Mouse (Mus musculus): Measurements from ENCODE around the gene Mast3. TPM values are rescaled to one million over a fixed set of nuclear protein-coding genes. Genes with fewer than 3 reads are reported as not detected.

Gene Mast3
- polyA plus RNA-seq, 1 experiment = 32.5 TPM

DNA sequence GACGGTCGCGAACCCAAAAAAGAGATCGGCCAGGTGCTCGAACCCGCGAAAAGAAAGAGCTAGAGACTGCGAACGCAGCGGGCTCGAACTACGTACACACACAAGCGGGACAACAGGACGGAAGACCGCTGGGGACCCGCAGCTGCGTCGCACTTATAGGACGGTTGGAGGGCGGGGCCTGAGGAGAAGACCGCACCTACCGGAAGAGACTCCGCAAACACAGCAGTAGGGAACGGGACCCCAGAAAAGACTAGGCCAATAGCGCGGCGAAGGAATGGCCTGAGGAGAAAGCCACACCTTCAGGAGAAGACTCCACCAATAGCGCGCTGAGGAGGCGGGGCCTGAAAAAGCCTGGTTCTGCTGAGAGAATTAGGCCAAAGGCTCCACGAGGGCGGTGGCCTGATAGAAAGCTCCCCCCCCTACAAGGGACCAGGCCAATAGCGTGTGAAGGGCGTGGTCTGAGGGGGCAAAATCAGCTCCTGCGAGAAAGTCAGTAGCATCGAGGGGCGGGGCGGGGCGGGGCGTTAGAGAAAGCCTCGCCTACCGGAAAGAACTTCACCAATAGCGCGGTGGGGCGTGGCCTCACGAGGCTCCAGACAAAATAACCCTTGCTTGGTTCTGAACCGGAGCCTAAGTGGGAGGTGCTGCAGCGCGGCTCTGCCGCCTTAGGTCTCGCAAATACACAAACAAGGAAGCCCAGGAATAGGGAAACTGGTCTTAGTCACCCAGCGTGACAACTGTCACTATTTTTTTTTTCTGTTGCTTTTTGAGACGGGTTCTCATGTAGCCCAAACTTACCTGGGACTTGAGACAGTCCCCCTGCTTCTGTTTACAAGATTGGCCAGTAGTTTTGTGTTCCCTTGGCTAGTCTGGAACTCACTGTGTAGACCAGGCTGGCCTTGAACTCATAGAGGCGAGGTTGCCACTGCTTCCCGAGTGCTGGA lies 34.8 kb upstream of the Mast3 start, which contains the start of gene Arrdc2:
TSS of gene Arrdc2 (minus strand) at position 313 of the 944 bp plus-strand sequence.
- Histone ChIP-seq H3K79me3 (ENCODE audit: low read depth) (peaks cover 2% of the 10 kb centered on the region), H3K36me3 (ENCODE audit: control insufficient read depth, insufficient read depth) (no peaks in the 10 kb centered on the region), H3K4me3 (ENCODE audit: insufficient read depth, poor library complexity, severe bottlenecking) (peak within 1 kb of the TSS; percentile 49), H3ac (ENCODE audit: control insufficient read depth, insufficient read length, low read depth) (peak within 1 kb of the TSS; percentile 87), H3K27me3 (ENCODE audit: control insufficient read depth, insufficient read depth, insufficient read length) (peaks cover 6% of the 10 kb centered on the region), H3K79me2 (ENCODE audit: control insufficient read depth, insufficient read depth) (no peaks in the 10 kb centered on the region)
- no peak for TF ChIP-seq FOSL1 (IDR thresholded peaks at IDR 0.05; ENCODE audit: insufficient read depth, low read length, poor library complexity, severe bottlenecking)
- no peak for TF ChIP-seq MYOG (IDR thresholded peaks at IDR 0.05; ENCODE audit: control insufficient read depth, extremely low read depth, insufficient read length)
- no peak for TF ChIP-seq MYOD1 (IDR thresholded peaks at IDR 0.05; ENCODE audit: control insufficient read depth, insufficient read length, low read depth)
- TF ChIP-seq CTCF (IDR thresholded peaks at IDR 0.05; ENCODE audit: control insufficient read depth, insufficient read depth, insufficient read length) = no peak
- TF ChIP-seq USF1 (IDR thresholded peaks at IDR 0.05; ENCODE audit: low read depth) = no peak
- TF ChIP-seq CEBPB (IDR thresholded peaks at IDR 0.05; ENCODE audit: low read depth) = no peak
- TF ChIP-seq MAX (IDR thresholded peaks at IDR 0.05) = no peak

DNA sequence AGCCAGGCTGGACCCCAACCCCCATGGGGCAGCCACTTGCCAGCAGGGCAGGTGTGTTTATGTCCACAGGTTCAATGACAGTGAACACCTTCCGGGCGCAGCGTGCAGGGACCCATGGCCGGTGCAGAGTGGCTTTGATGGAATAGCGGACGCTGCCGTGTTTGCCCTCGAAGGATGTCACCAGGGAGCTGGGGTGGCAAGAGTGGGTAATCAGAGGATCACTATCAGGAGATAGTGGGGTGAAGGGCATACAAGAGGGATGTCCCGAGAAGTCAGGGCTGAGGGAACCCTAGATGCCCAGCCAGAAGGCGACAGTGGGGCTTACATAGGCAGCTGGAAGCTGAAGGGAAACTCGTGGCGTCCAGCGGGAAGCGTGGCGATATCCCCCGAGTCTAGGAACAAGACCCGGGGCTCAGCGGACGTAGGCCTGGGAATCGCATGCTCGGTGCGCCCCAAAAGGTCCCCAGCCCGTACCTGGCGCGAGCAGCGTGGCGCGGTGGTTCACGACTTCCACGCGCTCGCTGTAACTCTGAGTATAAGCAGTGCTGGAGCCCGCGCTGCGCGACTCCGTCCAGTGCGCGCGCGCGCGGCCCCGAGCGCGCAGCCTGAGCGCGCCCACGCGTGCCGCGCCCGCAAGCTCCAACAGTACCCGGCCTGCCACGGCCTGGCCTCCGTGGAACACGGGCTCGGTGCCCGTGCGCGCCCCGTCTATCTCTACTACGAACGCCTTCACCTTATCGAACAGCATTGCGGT lies 34.0 kb upstream of the Mast3 start:
- Histone ChIP-seq H3K79me2 (ENCODE audit: control insufficient read depth, insufficient read depth) (no peaks in the 10 kb centered on the region), H3K79me3 (ENCODE audit: low read depth) (peaks cover 2% of the 10 kb centered on the region), H3K4me3 (ENCODE audit: insufficient read depth, poor library complexity, severe bottlenecking) (peak overlapping the region; percentile 49), H3ac (ENCODE audit: control insufficient read depth, insufficient read length, low read depth) (peak overlapping the region; percentile 87), H3K27me3 (ENCODE audit: control insufficient read depth, insufficient read depth, insufficient read length) (peaks cover 6% of the 10 kb centered on the region), H3K36me3 (ENCODE audit: control insufficient read depth, insufficient read depth) (no peaks in the 10 kb centered on the region)
- TF ChIP-seq MAX (IDR thresholded peaks at IDR 0.05) = no peak
- no peak for TF ChIP-seq MYOG (IDR thresholded peaks at IDR 0.05; ENCODE audit: control insufficient read depth, extremely low read depth, insufficient read length)
- TF ChIP-seq CTCF (IDR thresholded peaks at IDR 0.05; ENCODE audit: control insufficient read depth, insufficient read depth, insufficient read length) = no peak
- no peak for TF ChIP-seq FOSL1 (IDR thresholded peaks at IDR 0.05; ENCODE audit: insufficient read depth, low read length, poor library complexity, severe bottlenecking)
- no peak for TF ChIP-seq USF1 (IDR thresholded peaks at IDR 0.05; ENCODE audit: low read depth)
- no peak for TF ChIP-seq MYOD1 (IDR thresholded peaks at IDR 0.05; ENCODE audit: control insufficient read depth, insufficient read length, low read depth)
- no peak for TF ChIP-seq CEBPB (IDR thresholded peaks at IDR 0.05; ENCODE audit: low read depth)

DNA sequence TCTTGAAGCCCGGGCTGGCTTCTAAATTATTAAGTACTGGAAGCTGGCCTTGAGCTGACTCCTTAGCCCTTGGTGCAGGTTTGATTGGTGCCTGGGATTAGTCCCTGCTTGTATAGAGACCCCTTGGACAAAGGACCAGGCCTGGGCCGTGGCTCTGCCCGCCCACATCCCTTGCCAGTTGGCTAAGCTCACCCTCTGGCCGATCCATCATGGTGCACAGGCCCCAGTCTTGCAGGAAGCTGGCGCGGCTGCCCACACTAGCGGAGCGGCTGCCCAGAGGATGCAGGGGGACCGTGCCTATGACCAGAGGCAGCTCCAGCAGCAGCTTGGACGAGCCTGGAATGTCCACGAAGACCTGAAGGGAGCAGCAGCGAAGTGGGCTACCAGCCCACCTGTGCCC lies 31.8 kb upstream of the Mast3 start:
- Histone ChIP-seq H3K27me3 (ENCODE audit: control insufficient read depth, insufficient read depth, insufficient read length) (no peaks in the 10 kb centered on the region), H3K4me3 (ENCODE audit: insufficient read depth, poor library complexity, severe bottlenecking) (no peak overlapping the region), H3K79me2 (ENCODE audit: control insufficient read depth, insufficient read depth) (no peaks in the 10 kb centered on the region), H3K79me3 (ENCODE audit: low read depth) (peaks cover 2% of the 10 kb centered on the region), H3ac (ENCODE audit: control insufficient read depth, insufficient read length, low read depth) (no peak overlapping the region), H3K36me3 (ENCODE audit: control insufficient read depth, insufficient read depth) (no peaks in the 10 kb centered on the region)
- no peak for TF ChIP-seq CEBPB (IDR thresholded peaks at IDR 0.05; ENCODE audit: low read depth)
- TF ChIP-seq FOSL1 (IDR thresholded peaks at IDR 0.05; ENCODE audit: insufficient read depth, low read length, poor library complexity, severe bottlenecking) = no peak
- no peak for TF ChIP-seq USF1 (IDR thresholded peaks at IDR 0.05; ENCODE audit: low read depth)
- TF ChIP-seq MYOG (IDR thresholded peaks at IDR 0.05; ENCODE audit: control insufficient read depth, extremely low read depth, insufficient read length) = no peak
- no peak for TF ChIP-seq MAX (IDR thresholded peaks at IDR 0.05)
- TF ChIP-seq CTCF (IDR thresholded peaks at IDR 0.05; ENCODE audit: control insufficient read depth, insufficient read depth, insufficient read length) = no peak
- no peak for TF ChIP-seq MYOD1 (IDR thresholded peaks at IDR 0.05; ENCODE audit: control insufficient read depth, insufficient read length, low read depth)

DNA sequence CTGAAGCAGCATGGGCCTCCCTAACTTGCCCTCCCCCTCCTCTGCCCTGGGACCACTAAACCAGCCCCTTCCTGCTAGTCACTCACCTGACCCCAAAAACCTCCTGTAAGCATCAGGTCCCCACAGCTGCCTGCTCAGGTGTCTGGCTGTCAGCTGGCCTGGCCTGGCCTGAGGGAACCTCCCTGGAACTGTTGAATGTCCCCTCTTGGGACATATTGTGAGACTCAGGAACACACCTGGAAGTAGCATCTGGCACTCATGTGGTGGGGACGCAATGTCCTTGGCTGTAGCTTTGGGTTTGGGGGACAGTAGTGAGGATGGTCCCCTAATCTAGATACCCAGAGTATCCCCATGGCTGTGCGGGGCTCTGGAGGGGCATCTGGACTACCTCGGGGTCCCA lies 29.2 kb upstream of the Mast3 start:
- Histone ChIP-seq H3K36me3 (ENCODE audit: control insufficient read depth, insufficient read depth) (no peaks in the 10 kb centered on the region), H3K27me3 (ENCODE audit: control insufficient read depth, insufficient read depth, insufficient read length) (no peaks in the 10 kb centered on the region)
- TF ChIP-seq FOSL1 (IDR thresholded peaks at IDR 0.05; ENCODE audit: insufficient read depth, low read length, poor library complexity, severe bottlenecking) (no peak), MAX (IDR thresholded peaks at IDR 0.05) (no peak), MYOG (IDR thresholded peaks at IDR 0.05; ENCODE audit: control insufficient read depth, extremely low read depth, insufficient read length) (no peak), CEBPB (IDR thresholded peaks at IDR 0.05; ENCODE audit: low read depth) (no peak), CTCF (IDR thresholded peaks at IDR 0.05; ENCODE audit: control insufficient read depth, insufficient read depth, insufficient read length) (no peak), MYOD1 (IDR thresholded peaks at IDR 0.05; ENCODE audit: control insufficient read depth, insufficient read length, low read depth) (no peak), USF1 (IDR thresholded peaks at IDR 0.05; ENCODE audit: low read depth) (no peak)

DNA sequence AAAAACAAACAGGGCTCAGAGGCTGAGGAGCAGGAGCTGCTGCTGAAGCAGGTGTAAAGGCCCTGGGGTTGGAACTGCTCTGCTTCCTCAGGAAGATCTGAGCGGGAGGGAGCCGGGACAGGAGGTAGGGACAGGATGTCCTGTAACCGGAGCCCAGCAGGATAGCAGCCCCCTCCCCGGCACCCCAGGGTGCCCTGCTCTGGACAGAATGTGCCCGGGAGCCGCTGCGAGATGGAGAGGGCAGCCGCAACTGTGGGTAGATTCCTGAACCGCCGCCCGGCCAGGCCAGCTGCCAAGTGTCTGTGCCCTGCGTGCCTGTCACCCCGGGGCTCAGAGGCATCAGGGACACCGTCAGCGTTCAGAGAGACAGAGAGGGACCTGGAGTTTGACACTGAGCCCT lies 28.7 kb upstream of the Mast3 start:
- no peak overlapping the region for H3ac ChIP-seq (ENCODE audit: control insufficient read depth, insufficient read length, low read depth)
- no peaks in the 10 kb centered on the region for H3K36me3 ChIP-seq (ENCODE audit: control insufficient read depth, insufficient read depth)
- H3K4me3 ChIP-seq (ENCODE audit: insufficient read depth, poor library complexity, severe bottlenecking) = no peak overlapping the region
- H3K79me3 ChIP-seq (ENCODE audit: low read depth) = peaks cover 2% of the 10 kb centered on the region
- no peaks in the 10 kb centered on the region for H3K79me2 ChIP-seq (ENCODE audit: control insufficient read depth, insufficient read depth)
- H3K27me3 ChIP-seq (ENCODE audit: control insufficient read depth, insufficient read depth, insufficient read length) = no peaks in the 10 kb centered on the region
- no peak for TF ChIP-seq CTCF (IDR thresholded peaks at IDR 0.05; ENCODE audit: control insufficient read depth, insufficient read depth, insufficient read length)
- TF ChIP-seq USF1 (IDR thresholded peaks at IDR 0.05; ENCODE audit: low read depth) = no peak
- TF ChIP-seq MAX (IDR thresholded peaks at IDR 0.05) = no peak
- no peak for TF ChIP-seq MYOG (IDR thresholded peaks at IDR 0.05; ENCODE audit: control insufficient read depth, extremely low read depth, insufficient read length)
- TF ChIP-seq CEBPB (IDR thresholded peaks at IDR 0.05; ENCODE audit: low read depth) = no peak
- TF ChIP-seq MYOD1 (IDR thresholded peaks at IDR 0.05; ENCODE audit: control insufficient read depth, insufficient read length, low read depth) = no peak
- no peak for TF ChIP-seq FOSL1 (IDR thresholded peaks at IDR 0.05; ENCODE audit: insufficient read depth, low read length, poor library complexity, severe bottlenecking)

More for the DNA sequence above, 29.2 kb upstream of the Mast3 start:
- H3ac ChIP-seq (ENCODE audit: control insufficient read depth, insufficient read length, low read depth) = no peak overlapping the region
- no peak overlapping the region for H3K4me3 ChIP-seq (ENCODE audit: insufficient read depth, poor library complexity, severe bottlenecking)
- H3K79me3 ChIP-seq (ENCODE audit: low read depth) = peaks cover 2% of the 10 kb centered on the region
- no peaks in the 10 kb centered on the region for H3K79me2 ChIP-seq (ENCODE audit: control insufficient read depth, insufficient read depth)
